Mouse (Mus musculus) MEL (cell line): ENCODE results near the gene Lysmd1. TPM values are rescaled to one million over a fixed set of nuclear protein-coding genes. Genes with fewer than 3 reads are reported as not detected.

Source experiments
- DNase-seq: peaks from one replicate; pipeline ENCODE4 v3.0.0; 2011; ENCODE audit warnings: low read depth, low spot score
- H3K27ac ChIP-seq: 2 replicates; pipeline ENCODE4 v1.5.1; 2012; ENCODE audit warnings: low read depth, mild to moderate bottlenecking, control low read depth, low read length, moderate library complexity; ENCODE audit not compliant: control insufficient read depth
- H3K27me3 ChIP-seq, 2 experiments: fragments of 150-350 bp in 1 of 2; sonication (generic) in 1 of 2; 2 replicates each; pipeline ENCODE4 v1.6.1; 2012; ENCODE audit warnings: low read length in 2 of 2, mild to moderate bottlenecking in 2 of 2, improper control_type of control experiment in 1 of 2, moderate library complexity in 1 of 2; ENCODE audit not compliant: insufficient read depth in 2 of 2, control insufficient read depth in 1 of 2
- H3K36me3 ChIP-seq, 2 experiments: 2 replicates each; pipeline ENCODE4 v1.6.1; 2012 to 2014; ENCODE audit warnings: low read length in 2 of 2, improper control_type of control experiment in 1 of 2, inconsistent platforms in 1 of 2, mild to moderate bottlenecking in 1 of 2; ENCODE audit not compliant: insufficient read depth in 2 of 2, control insufficient read depth in 1 of 2
- H3K4me1 ChIP-seq, 2 experiments: fragments of 150-350 bp in 1 of 2; sonication (generic) in 1 of 2; 2 replicates each; pipeline ENCODE4 v1.6.1; 2012; ENCODE audit warnings: low read length in 2 of 2, improper control_type of control experiment in 1 of 2, mild to moderate bottlenecking in 1 of 2; ENCODE audit not compliant: insufficient read depth in 2 of 2, control insufficient read depth in 1 of 2
- H3K4me3 ChIP-seq, 2 experiments: fragments of 150-350 bp in 1 of 2; sonication (generic) in 1 of 2; 2 replicates each; pipeline ENCODE4 v1.5.1; 2012; ENCODE audit warnings: low read depth in 2 of 2, low read length in 2 of 2, mild to moderate bottlenecking in 2 of 2, moderate library complexity in 2 of 2, control low read depth in 1 of 2, improper control_type of control experiment in 1 of 2; ENCODE audit not compliant: control insufficient read depth in 1 of 2, insufficient read depth in 1 of 2
- H3K79me2 ChIP-seq: 2 replicates; pipeline ENCODE4 v1.6.1; 2012; ENCODE audit warnings: mild to moderate bottlenecking, low read length, moderate library complexity; ENCODE audit not compliant: control insufficient read depth, poor library complexity, insufficient read depth
- H3K9ac ChIP-seq: 2 replicates; pipeline ENCODE4 v1.6.1; 2012; ENCODE audit warnings: low read depth, mild to moderate bottlenecking, control low read depth, low read length, moderate library complexity; ENCODE audit not compliant: control insufficient read depth, poor library complexity, severe bottlenecking
- H3K9me3 ChIP-seq: fragments of 150-350 bp; sonication (generic); replicated peaks from 2 replicates; pipeline ENCODE4 v1.6.1; 2012; ENCODE audit warnings: mild to moderate bottlenecking, low read length, improper control_type of control experiment, moderate library complexity; ENCODE audit not compliant: insufficient read depth
- BHLHE40 ChIP-seq: IDR thresholded peaks from 2 replicates; pipeline ENCODE4 v1.6.1; 2012; ENCODE audit warnings: low read depth, mild to moderate bottlenecking, inconsistent platforms, low read length, improper control_type of control experiment, borderline replicate concordance
- CTCF ChIP-seq, 3 experiments: IDR thresholded peaks in 2 of 3; conservative IDR thresholded peaks in 1 of 3; 2 replicates each; pipeline ENCODE4 v1.5.1; 2011 to 2012; ENCODE audit warnings: low read length in 3 of 3, low read depth in 2 of 3, mild to moderate bottlenecking in 2 of 3, improper control_type of control experiment in 1 of 3, inconsistent platforms in 1 of 3, mixed read lengths in 1 of 3, moderate library complexity in 1 of 3; ENCODE audit not compliant: control insufficient read depth in 1 of 3, insufficient read depth in 1 of 3, poor library complexity in 1 of 3, severe bottlenecking in 1 of 3
- E2F4 ChIP-seq: IDR thresholded peaks from 2 replicates; pipeline ENCODE4 v1.6.1; 2011; ENCODE audit warnings: low read depth, low read length, improper control_type of control experiment, borderline replicate concordance
- ELF1 ChIP-seq: IDR thresholded peaks from 2 replicates; pipeline ENCODE4 v1.6.1; 2014; ENCODE audit warnings: low read depth, mild to moderate bottlenecking, inconsistent platforms, low read length, improper control_type of control experiment, moderate library complexity
- EP300 ChIP-seq, 2 experiments: IDR thresholded peaks; 2 replicates each; pipeline ENCODE4 v1.6.1; 2011; ENCODE audit warnings: improper control_type of control experiment in 2 of 2, low read length in 2 of 2, low read depth in 1 of 2, mild to moderate bottlenecking in 1 of 2
- ETS1 ChIP-seq: IDR thresholded peaks from 2 replicates; pipeline ENCODE4 v1.6.1; 2012; ENCODE audit warnings: low read depth, mild to moderate bottlenecking, inconsistent platforms, low read length, improper control_type of control experiment, moderate library complexity
- GABPA ChIP-seq: IDR thresholded peaks from 2 replicates; pipeline ENCODE4 v1.6.1; 2012; ENCODE audit warnings: low read depth, mild to moderate bottlenecking, inconsistent platforms, low read length, improper control_type of control experiment, moderate library complexity
- GATA1 ChIP-seq: IDR thresholded peaks from 2 replicates; pipeline ENCODE4 v1.6.1; 2011; ENCODE audit warnings: low read depth, low read length, improper control_type of control experiment
- HCFC1 ChIP-seq: IDR thresholded peaks from 2 replicates; pipeline ENCODE4 v1.6.1; 2012; ENCODE audit warnings: low read depth, mild to moderate bottlenecking, inconsistent platforms, low read length, improper control_type of control experiment, moderate library complexity
- JUND ChIP-seq: IDR thresholded peaks from 2 replicates; pipeline ENCODE4 v1.6.1; 2011; ENCODE audit warnings: low read depth, mild to moderate bottlenecking, improper control_type of control experiment, low read length
- MAX ChIP-seq: IDR thresholded peaks from 2 replicates; pipeline ENCODE4 v1.6.1; 2011; ENCODE audit warnings: low read length, improper control_type of control experiment
- MAZ ChIP-seq: IDR thresholded peaks from 2 replicates; pipeline ENCODE4 v1.6.1; 2012; ENCODE audit warnings: low read depth, mild to moderate bottlenecking, inconsistent platforms, low read length, improper control_type of control experiment
- MXI1 ChIP-seq: IDR thresholded peaks from 2 replicates; pipeline ENCODE4 v1.6.1; 2011; ENCODE audit warnings: mild to moderate bottlenecking, low read depth, low read length, improper control_type of control experiment
- MYB ChIP-seq: IDR thresholded peaks from 2 replicates; pipeline ENCODE4 v1.6.1; 2011; ENCODE audit warnings: mild to moderate bottlenecking, low read depth, low read length, improper control_type of control experiment
- NELFE ChIP-seq: IDR thresholded peaks from 2 replicates; pipeline ENCODE4 v1.6.1; 2011; ENCODE audit warnings: low read depth, low read length, improper control_type of control experiment
- NRF1 ChIP-seq: IDR thresholded peaks from 2 replicates; pipeline ENCODE4 v1.6.1; 2014; ENCODE audit warnings: low read depth, mild to moderate bottlenecking, inconsistent platforms, low read length, improper control_type of control experiment, moderate library complexity; ENCODE audit not compliant: poor library complexity, insufficient read depth, severe bottlenecking
- POLR2A ChIP-seq, 2 experiments: IDR thresholded peaks; 2 replicates each; pipeline ENCODE4 v1.6.1; 2011 to 2012; ENCODE audit warnings: low read length in 2 of 2, mild to moderate bottlenecking in 2 of 2, control low read depth in 1 of 2, improper control_type of control experiment in 1 of 2, low read depth in 1 of 2, moderate library complexity in 1 of 2; ENCODE audit not compliant: control insufficient read depth in 1 of 2, insufficient read depth in 1 of 2, poor library complexity in 1 of 2
- SIN3A ChIP-seq: IDR thresholded peaks from 2 replicates; pipeline ENCODE4 v1.6.1; 2012; ENCODE audit warnings: low read length, improper control_type of control experiment, inconsistent platforms
- SMC3 ChIP-seq: IDR thresholded peaks from 2 replicates; pipeline ENCODE4 v1.6.1; 2011; ENCODE audit warnings: low read depth, low read length, improper control_type of control experiment
- TBP ChIP-seq: IDR thresholded peaks from 2 replicates; pipeline ENCODE4 v1.8.0; 2011; ENCODE audit warnings: low read depth, low read length, improper control_type of control experiment
- TCF12 ChIP-seq: IDR thresholded peaks from 2 replicates; pipeline ENCODE4 v1.6.1; 2014; ENCODE audit warnings: low read depth, mild to moderate bottlenecking, inconsistent platforms, low read length, improper control_type of control experiment, moderate library complexity
- UBTF ChIP-seq: IDR thresholded peaks from 2 replicates; pipeline ENCODE4 v1.6.1; 2012; ENCODE audit warnings: low read depth, mild to moderate bottlenecking, inconsistent platforms, low read length, improper control_type of control experiment, moderate library complexity, borderline replicate concordance; ENCODE audit not compliant: insufficient read depth
- USF2 ChIP-seq, 2 experiments: IDR thresholded peaks; 2 replicates each; pipeline ENCODE4 v1.6.1; 2011 to 2012; ENCODE audit warnings: improper control_type of control experiment in 2 of 2, low read length in 2 of 2, borderline replicate concordance in 1 of 2, inconsistent platforms in 1 of 2, low read depth in 1 of 2, mild to moderate bottlenecking in 1 of 2; ENCODE audit not compliant: insufficient read depth in 1 of 2
- ZMIZ1 ChIP-seq: IDR thresholded peaks from 2 replicates; pipeline ENCODE4 v1.6.1; 2012; ENCODE audit warnings: low read depth, mild to moderate bottlenecking, inconsistent platforms, low read length, improper control_type of control experiment, moderate library complexity
- ZNF384 ChIP-seq: IDR thresholded peaks from 2 replicates; pipeline ENCODE4 v1.6.1; 2012; ENCODE audit warnings: low read depth, mild to moderate bottlenecking, inconsistent platforms, low read length, improper control_type of control experiment
- polyA plus RNA-seq, 2 experiments: library from polyadenylated mRNA; stranded (reverse) in 1 of 2; unstranded in 1 of 2; fragments of >175 nt in 1 of 2; fragments of >200 nt in 1 of 2; gene quantifications; 2 replicates each; pipeline versions ENCODE4 v1.2.1 to v1.2.4; 2012; ENCODE audit warnings: low replicate concordance in 2 of 2, low read depth in 1 of 2; ENCODE audit not compliant: insufficient read length in 2 of 2, insufficient read depth in 1 of 2, missing spikeins in 1 of 2
- total RNA-seq: library from RNA; depleted of rRNA; stranded (reverse); fragments of 300-350 nt; gene quantifications from 2 replicates; pipeline ENCODE4 v1.2.3, GENCODE M21; 2012

The Lysmd1 gene
- total and polyA plus RNA-seq, 3 experiments: 22.7 to 102 (median 22.9) TPM

GRCm38 (mm10) chr3:95159987-95160963 is 26.4 kb downstream of the Lysmd1 start, which contains the start of gene Sema6c:
TSS of gene Sema6c (plus strand) at chr3:95160457.
- no peak for TF ChIP-seq MYB
- TF ChIP-seq TBP: peak; percentile 30; the same call in 1 of the 2 replicates
- TF ChIP-seq POLR2A (IDR thresholded peaks at IDR 0.05; ENCODE audit: control insufficient read depth in 1 of 2, insufficient read depth in 1 of 2, low read depth in 1 of 2, low read length in 2 of 2, poor library complexity in 1 of 2): peak in 1 of 2 experiments; percentile 76; a peak in 2 of 4 replicates
- 0 out of 2 replicates have a peak, but pooled peaks have one; percentile 11 for TF ChIP-seq SMC3
- 0 out of 6 replicates have a peak, but pooled peaks of 1 of the 3 experiments have one; percentile 0 for TF ChIP-seq CTCF (IDR thresholded peaks at IDR 0.05 in 2 of 3, conservative IDR thresholded peaks at IDR 0.05 in 1 of 3; ENCODE audit: control insufficient read depth in 1 of 3, insufficient read depth in 1 of 3, low read depth in 2 of 3, low read length in 3 of 3, poor library complexity in 1 of 3, severe bottlenecking in 1 of 3)
- TF ChIP-seq BHLHE40: peak; percentile 57; the same call in 1 of the 2 replicates
- no peak for TF ChIP-seq GABPA
- peak in 1 of 2 experiments; percentile 13; a peak in 1 of 4 replicates for TF ChIP-seq EP300 (IDR thresholded peaks at IDR 0.05; ENCODE audit: low read depth in 1 of 2, low read length in 2 of 2)
- peak; percentile 14; the same call in 1 of the 2 replicates for TF ChIP-seq ZMIZ1
- TF ChIP-seq NELFE: peak; percentile 55
- peak; percentile 68 for TF ChIP-seq MAX
- TF ChIP-seq E2F4: no peak; the same call in 1 of the 2 replicates
- TF ChIP-seq ETS1: peak; percentile 52; the same call in 1 of the 2 replicates
- TF ChIP-seq TCF12: peak; percentile 50
- peak; percentile 89 for TF ChIP-seq MXI1
- no peak for TF ChIP-seq USF2 (IDR thresholded peaks at IDR 0.05; ENCODE audit: borderline replicate concordance in 1 of 2, insufficient read depth in 1 of 2, low read depth in 1 of 2, low read length in 2 of 2)
- TF ChIP-seq GATA1: 0 out of 2 replicates have a peak, but pooled peaks have one; percentile 1
- TF ChIP-seq ELF1: peak; percentile 39; the same call in 1 of the 2 replicates
- 0 out of 2 replicates have a peak, but pooled peaks have one; percentile 45 for TF ChIP-seq NRF1
- TF ChIP-seq JUND: no peak
- peak; percentile 68 for TF ChIP-seq MAZ
- peak; percentile 72 for TF ChIP-seq HCFC1
- peak; percentile 43; the same call in 1 of the 2 replicates for TF ChIP-seq ZNF384
- TF ChIP-seq SIN3A: peak; percentile 92
- peak; percentile 60; the same call in 1 of the 2 replicates for TF ChIP-seq UBTF
- H3K79me2 ChIP-seq: no peaks in the 10 kb centered on the region
- no peaks in the 10 kb centered on the region for H3K9me3 ChIP-seq
- peak; percentile 99 for DNase-seq
- H3K4me1 ChIP-seq: peaks cover 6 to 24% of the 10 kb centered on the region in 2 experiments
- H3K4me3 ChIP-seq: peak within 1 kb of the TSS; percentile 70 to 96
- H3K36me3 ChIP-seq: peaks cover 0 to 12% of the 10 kb centered on the region in 2 experiments; a peak in 2 of 4 replicates
- H3K27me3 ChIP-seq: no peaks in the 10 kb centered on the region; a peak in 1 of 4 replicates
- no peak within 1 kb of the TSS for H3K27ac ChIP-seq
- H3K9ac ChIP-seq: peak within 1 kb of the TSS; percentile 68
